Mouse (Mus musculus) ZHBTc4 (cell line): ENCODE measurements around the gene Sptbn4.
A peak's percentile ranks its signal among the peaks of the same experiment; 100 is the strongest.

Source experiments
- DNase-seq: peaks from one replicate; pipeline ENCODE4 v3.0.0-alpha.2; 2011; ENCODE audit warnings: low read depth, low spot score

Sptbn4 gene

GRCm38 (mm10) chr7:27433794-27434193, 13.7 kb downstream of the Sptbn4 start:
- DNase-seq: peak; percentile 93

- peak; percentile 92 for DNase-seq
These were observed 14.1 kb downstream of the Sptbn4 start for GRCm38 (mm10) chr7:27433349-27433748.

GRCm38 (mm10) chr7:27429135-27429534, 18.4 kb downstream of the Sptbn4 start:
- peak; percentile 80 for DNase-seq

GRCm38 (mm10) chr7:27428002-27428401, 19.5 kb downstream of the Sptbn4 start:
- no peak for DNase-seq

GRCm38 (mm10) chr7:27427387-27427786, 20.1 kb downstream of the Sptbn4 start:
- no peak for DNase-seq

GRCm38 (mm10) chr7:27423556-27424326, 23.7 kb downstream of the Sptbn4 start:
- DNase-seq: no peak

GRCm38 (mm10) chr7:27419101-27419500, 28.4 kb downstream of the Sptbn4 start:
- DNase-seq: peak; percentile 75

- no peak for DNase-seq
These were observed 30.3 kb downstream of the Sptbn4 start for GRCm38 (mm10) chr7:27417151-27417550.

GRCm38 (mm10) chr7:27408379-27409176, 38.9 kb downstream of the Sptbn4 start:
- DNase-seq: peak; percentile 95

- no peak for DNase-seq
These were observed 39.7 kb downstream of the Sptbn4 start for GRCm38 (mm10) chr7:27407816-27408215.

- DNase-seq: peak; percentile 74
These were observed 41.0 kb downstream of the Sptbn4 start for GRCm38 (mm10) chr7:27406481-27406880.

GRCm38 (mm10) chr7:27404203-27404942, 43.1 kb downstream of the Sptbn4 start:
- peak; percentile 86 for DNase-seq

- peak; percentile 92 for DNase-seq
These were observed 44.8 kb downstream of the Sptbn4 start for GRCm38 (mm10) chr7:27402675-27403074.

GRCm38 (mm10) chr7:27400545-27400944, 46.9 kb downstream of the Sptbn4 start:
- no peak for DNase-seq

GRCm38 (mm10) chr7:27397048-27397949, 50.2 kb downstream of the Sptbn4 start:
- peak; percentile 98 for DNase-seq

- peak; percentile 79 for DNase-seq
These were observed 51.1 kb downstream of the Sptbn4 start for GRCm38 (mm10) chr7:27396184-27397047.

- peak; percentile 94 for DNase-seq
These were observed 51.8 kb downstream of the Sptbn4 start for GRCm38 (mm10) chr7:27395521-27396183.

GRCm38 (mm10) chr7:27391416-27391815, 56.1 kb downstream of the Sptbn4 start:
- no peak for DNase-seq

- DNase-seq: no peak
These were observed 58.3 kb downstream of the Sptbn4 start for GRCm38 (mm10) chr7:27389213-27389612.
